Mouse (Mus musculus) heart, adult 2 months (tissue): ENCODE measurements around the gene Smim1.

Experiments used
- CTCF ChIP-seq: fragments of 200-600 bp; IDR thresholded peaks from 2 replicates; pipeline ENCODE4 v1.8.1; 2022; ENCODE audit warnings: antibody characterized with exemption, mild to moderate bottlenecking, moderate library complexity
- POLR2A ChIP-seq: fragments of 200-500 bp; IDR thresholded peaks from 2 replicates; pipeline ENCODE4 v1.6.1; 2011; ENCODE audit warnings: mild to moderate bottlenecking, low read depth, low read length, control low read depth; ENCODE audit not compliant: insufficient read depth

GRCm38 (mm10) chr4:153980470-153980869, 45.6 kb downstream of the Smim1 start:
- no peak for TF ChIP-seq CTCF
- TF ChIP-seq POLR2A: no peak
